Mouse (Mus musculus) thymus, adult 18-20 months (tissue): ENCODE results near the gene Palm2.
"Not testable (repeated sequence)": the region's sequence is repeated elsewhere in the genome, so short reads cannot be mapped to it uniquely, and the experiment has no call there.

ENCODE experiments used
- DNase-seq, 2 experiments: peaks; one replicate each; pipeline ENCODE4 v3.0.0; 2022; ENCODE audit warnings: mixed read lengths in 2 of 2

The Palm2 gene

DNA sequence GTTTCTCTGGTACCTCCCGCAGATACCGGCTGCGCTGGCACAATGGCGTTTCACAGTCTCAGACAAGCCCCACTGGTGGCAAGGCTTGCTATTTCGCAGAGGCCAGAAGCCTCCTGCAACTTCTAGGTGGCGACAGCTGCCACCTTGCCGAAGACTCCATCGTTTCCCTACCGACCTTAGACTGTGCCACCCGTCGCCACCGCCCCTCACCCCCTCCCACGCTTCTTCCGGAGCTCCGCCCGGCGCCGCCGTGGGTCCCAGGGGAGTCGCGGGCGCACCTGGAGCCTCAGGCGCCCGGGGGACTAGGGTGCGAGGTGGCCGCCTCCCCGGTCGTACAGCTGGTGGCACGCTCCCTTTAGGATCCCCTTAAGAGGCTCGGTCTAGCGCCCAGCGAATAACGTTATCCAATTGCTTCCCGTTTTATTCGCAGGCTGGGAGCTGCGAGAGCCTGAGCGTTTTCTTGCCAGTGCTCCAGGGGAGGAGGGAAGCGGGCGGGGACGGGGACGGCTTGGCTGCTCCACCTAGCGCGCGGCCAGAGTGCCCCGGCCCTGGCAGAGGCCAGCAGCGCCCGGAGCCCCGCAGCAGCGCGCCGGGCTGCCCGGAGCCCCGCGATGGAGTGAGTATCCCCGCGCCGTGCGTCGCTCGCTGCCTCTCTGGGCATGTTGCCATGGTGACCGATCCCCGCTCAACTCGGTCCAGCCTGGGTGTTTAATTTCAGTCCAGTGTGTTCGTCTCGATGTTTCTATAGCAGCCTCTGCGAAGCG, at the start of gene Palm2:
TSS of gene Palm2 (plus strand) at position 307 of the 764 bp plus-strand sequence.
- DNase-seq: peak; percentile 23 to 34

DNA sequence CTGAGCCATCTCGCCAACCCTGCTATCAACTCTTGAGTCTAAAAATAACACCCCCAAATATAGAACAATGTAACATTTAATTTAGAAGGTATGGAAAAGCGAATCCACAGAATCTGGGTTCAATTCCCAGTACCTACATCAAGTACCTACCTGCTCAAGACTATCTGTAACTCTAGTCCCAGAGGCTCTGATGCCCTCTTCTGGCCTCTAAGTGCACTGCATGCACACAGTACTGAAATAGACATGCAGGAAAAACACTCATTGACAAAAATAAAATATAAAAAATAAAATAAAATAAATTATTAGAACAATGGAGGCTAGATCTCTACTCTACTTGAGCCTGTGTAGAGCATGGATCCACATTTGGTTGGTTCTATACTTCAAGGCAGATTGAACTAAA, 49.7 kb upstream of the Palm2 start:
- DNase-seq: no peak

DNA sequence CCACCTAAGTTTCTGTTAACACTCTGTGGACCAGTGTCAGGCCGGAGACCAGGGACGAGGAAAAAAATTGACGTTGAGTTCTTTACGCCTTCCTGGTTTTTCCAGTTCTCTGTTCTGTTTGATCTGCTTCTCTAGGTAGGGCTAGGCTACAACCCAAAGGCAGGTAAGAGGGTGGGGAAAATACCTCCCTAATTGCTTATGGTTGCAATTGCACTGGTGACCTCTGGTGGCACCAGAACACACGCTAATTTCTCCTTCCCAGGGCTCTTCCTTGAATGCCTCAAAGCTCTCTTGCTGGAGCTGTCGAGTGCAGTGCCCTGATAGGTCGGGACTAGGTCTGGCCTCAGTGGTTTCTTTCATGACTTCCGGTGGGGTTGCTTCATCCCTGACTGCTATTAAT, 42.9 kb upstream of the Palm2 start:
- DNase-seq: no peak

DNA sequence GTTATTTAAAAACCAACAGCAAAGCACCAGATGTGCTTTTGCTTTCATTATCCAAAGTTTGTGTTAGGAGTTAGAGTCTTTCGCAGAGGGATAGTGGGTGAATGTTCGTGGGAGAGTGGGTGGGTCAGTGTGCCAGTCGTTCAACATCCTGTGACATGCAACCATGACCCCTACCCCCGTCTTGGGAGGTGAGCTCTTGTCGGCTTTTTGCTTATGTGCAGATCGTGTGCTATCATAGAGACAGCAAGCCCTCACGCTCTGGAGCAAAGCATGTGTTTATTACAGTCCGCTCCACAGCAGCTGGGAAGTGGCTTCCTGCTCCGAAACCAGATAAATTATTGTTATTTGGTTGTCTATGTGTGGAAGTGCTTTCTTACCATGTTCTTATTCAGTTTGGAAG, 37.6 kb upstream of the Palm2 start:
- no peak for DNase-seq

DNA sequence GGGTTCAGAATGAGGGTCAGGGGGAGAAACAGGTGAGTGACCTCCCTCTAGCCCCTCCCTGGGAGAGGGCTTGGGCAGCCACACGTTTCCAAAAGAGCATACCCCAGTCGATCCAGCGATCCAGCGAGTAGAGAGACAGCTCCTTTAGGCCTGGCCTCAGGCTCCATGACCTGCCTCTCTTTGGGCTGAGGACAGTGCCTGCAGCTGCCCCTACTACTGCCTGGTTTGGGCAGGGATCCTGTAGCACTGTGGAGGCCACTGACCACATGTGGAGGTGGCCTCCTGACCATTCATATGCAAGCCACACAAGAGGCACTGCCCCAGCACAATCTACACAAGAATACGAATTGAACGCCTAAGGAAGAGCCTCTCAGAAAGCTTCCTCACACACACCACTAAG, 21.7 kb upstream of the Palm2 start:
- not testable (repeated sequence) for DNase-seq

DNA sequence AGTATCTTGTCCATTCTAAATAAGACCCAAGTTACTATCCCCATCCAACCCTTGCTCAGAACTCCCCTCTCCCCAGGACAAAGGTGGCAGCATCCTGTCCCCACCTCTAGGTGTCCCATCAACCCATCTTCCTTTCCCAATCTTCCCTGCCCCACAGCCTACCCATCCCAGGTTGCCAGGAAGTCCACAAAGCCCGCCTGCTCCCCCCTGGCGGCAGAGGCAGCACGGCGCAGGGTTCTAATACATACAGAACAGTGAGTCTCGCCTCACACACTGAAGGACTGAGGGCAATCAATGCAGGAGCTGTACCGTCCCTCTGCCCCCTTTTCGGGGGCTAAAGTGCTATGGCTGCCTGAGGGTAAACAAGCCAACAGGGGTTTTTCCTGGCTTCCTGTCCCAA, 21.0 kb upstream of the Palm2 start:
- no peak for DNase-seq

DNA sequence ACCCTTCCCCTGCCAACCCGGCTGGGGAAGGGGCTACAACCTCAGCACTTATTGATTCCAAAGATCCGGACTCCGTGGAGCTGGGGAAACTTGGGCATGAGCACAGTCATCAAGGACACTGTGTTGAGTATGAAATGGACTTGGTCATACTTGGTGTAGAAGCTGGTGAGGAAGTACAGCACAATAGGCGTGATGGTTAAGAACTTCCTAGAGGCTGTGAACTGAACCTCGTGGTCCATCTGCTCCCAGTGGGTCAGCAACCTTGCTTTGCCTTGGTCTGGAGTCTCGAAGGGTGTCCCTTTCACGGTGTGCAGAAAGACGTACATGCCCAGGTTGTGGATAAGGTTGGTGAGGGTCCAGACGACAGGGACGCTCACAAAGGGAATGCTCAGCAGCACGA, 20.4 kb upstream of the Palm2 start:
- not testable (repeated sequence) for DNase-seq

DNA sequence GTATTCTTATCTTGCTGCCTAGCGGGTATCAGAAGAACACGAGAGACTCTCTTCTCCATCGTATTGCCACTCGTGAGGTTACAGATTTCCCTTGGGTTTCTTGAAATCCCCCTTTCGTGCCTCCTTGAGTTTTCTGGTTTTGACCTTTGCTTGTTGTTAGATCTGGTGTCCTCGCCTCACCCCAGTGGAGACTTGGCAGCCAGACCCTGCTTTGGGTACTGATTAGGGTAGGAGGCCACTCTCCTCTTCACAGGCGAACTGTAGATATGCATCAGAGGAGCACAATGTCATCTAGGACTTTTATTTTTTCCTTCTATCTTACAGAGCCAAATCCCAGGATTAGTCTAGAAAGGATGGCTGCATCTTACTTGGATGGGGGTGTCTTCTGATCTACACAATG, 10.0 kb upstream of the Palm2 start:
- no peak for DNase-seq

DNA sequence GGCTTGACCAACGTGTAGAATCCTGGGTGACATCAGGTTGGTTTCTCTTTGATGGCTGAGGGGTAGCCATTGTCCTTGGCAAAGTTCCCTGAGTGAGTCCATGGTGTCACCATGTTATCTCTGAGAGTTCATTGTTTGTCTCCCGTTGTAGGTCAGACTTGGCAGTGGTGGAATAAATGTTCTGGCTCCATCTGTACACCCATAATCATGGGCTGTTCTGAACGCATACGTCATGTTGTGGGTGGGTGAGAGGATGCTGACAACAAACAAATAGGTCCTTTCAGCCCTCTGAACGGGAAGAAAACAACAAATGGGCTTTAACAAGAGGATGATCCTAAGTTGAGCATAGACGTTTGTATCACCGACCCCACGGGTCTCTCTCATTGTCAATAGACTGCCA, 5.7 kb upstream of the Palm2 start:
- DNase-seq: no peak

DNA sequence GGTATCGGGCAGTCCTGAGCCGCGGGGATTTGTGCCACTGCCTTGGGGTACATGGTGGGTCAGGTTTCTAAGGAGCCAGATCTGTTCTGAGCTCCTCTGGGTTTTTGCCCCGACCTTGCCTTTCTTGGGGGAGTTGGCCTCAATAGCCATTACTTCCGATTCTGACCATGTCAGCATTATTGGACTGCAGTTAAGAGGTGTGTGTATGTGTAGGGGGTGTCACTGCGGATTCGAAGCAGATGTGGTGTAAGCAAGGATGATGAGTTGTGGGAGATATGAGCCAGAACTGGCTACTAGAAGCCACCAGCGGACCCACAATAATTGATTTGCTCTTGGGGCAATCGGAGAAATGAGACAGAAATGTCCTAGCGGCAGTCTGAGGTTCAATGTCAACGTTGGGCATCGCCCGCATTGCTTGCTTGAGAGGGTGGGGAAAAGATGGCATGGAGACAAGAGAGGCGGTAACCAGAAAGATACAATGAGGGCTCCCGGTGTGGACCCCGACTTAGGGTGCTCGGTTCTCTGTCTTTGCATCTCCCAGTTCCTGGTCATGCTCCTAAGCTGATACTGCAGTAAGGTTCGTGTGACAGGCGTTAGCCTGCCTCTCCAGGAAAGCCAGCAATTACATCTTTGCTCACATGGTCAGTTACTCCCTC, 786 bp downstream of the Palm2 start:
- DNase-seq: no peak

DNA sequence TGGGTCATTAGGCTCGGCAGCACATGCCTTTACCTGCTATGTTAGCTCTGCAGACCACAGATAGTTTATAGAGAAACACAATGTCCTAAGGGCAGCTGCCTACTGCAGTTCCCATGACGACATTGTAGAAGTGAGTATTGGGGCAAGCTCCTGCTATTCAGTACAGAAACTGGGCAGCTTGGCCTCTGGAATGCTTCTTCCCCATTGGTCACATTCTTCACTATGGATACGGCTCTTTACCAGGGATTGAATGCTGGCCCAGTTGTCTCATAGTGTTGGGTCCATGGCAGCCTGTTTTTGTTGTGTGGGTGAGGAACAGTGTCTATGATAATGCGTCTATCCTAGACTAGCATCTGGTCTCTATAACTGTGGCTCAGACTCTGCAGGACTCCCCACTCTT, 2.2 kb downstream of the Palm2 start:
- DNase-seq: no peak

DNA sequence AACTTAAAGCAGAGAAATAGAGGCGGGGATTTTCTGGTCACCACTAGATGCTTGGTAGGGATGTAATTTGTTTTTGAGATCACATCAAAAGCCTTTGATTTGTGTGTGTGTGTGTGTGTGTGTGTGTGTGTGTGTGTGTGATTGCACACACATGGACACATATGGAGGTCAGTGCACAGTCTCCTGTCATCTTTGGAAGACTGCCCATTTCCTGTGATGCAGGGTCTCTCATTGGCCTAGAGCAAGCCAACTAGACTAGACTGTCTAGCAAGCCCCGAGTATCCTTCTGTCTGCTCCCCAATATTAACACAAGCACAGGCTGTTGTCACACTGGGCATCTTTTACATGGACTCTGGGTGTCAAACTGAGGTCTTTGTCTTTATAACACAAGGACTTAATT, 12.0 kb downstream of the Palm2 start:
- DNase-seq: no peak

DNA sequence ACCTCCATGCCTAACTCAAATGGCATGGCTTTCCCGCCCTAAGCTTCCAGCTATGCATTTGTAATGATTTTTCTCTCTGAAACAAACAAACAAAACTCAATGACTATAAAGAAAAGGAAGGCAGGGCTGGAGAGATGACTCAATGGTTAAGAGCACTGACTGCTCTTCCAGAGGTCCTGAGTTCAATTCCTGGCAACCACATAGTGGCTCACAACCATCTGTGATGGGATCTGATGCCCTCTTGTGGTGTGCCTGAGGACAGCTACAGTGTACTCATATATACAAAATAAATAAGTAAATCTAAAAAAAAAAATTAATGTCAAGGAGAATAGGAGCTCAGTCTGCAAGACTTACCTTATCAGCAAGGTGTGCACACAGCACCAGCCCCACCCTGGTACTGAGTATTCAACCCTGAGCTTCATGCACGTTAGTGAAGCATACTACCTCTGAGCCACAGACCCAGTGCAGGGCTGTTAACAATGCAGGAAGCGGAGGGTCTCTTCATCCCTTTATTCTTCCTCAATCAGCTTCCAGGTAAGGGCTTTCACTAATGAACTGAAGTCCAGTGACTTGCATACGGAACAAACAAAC, 12.9 kb downstream of the Palm2 start:
- no peak for DNase-seq

DNA sequence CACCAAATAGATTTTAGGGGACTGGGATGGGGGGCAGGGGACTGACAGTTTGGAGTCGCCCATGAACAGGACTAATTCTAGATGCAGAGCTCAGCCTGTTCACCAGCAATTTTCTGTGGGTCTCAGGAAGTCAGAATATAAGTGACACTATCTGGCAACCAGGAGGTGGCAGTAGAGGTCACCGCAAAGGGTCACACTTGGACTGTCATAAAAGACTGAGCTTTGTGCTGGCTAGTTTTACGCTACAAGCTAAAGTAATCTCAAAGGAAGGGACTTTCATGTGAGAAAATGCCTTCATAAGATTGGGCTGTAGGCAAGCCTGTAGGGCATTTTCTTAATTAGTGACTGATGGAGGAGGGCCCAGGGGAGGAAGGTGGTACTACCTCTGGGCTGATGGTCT, 17.8 kb downstream of the Palm2 start:
- DNase-seq: no peak

DNA sequence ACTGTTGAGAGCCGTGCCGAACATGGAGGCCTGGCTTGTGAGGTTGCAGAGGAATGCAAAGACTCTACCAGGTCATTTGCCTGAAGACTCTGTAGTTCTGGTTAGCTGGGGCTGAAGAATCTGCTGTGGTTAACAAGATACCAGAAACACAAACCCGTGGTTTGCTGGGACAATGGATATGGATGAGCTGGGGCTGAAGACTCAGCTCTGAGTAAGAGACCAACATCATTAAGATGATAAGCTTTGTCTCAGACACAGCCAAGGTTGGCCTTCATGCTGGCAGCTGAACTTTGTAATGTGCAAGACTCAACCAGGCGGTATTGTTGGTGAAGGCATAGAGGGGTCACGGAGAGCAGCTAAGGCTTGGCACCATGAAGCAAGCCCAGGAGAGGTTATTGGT, 18.6 kb downstream of the Palm2 start:
- DNase-seq: no peak

DNA sequence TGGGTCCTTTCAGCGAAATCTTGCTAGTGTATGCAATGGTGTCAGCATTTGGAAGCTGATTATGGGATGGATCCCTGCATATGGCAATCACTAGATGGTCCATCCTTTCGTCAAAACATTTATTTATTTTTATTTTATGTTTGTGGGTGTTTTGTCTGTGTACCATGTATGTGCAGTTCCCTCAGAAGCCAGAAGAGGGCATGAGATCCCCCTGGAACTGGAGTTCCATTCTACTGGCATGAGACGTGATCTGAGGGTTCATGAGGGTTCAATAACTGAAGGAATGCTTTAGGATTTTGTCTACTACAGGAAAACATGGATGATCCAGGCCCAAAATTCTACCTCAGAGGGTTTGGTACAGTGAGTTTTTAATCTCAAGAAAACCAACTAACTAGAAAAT, 28.3 kb downstream of the Palm2 start:
- DNase-seq: no peak

DNA sequence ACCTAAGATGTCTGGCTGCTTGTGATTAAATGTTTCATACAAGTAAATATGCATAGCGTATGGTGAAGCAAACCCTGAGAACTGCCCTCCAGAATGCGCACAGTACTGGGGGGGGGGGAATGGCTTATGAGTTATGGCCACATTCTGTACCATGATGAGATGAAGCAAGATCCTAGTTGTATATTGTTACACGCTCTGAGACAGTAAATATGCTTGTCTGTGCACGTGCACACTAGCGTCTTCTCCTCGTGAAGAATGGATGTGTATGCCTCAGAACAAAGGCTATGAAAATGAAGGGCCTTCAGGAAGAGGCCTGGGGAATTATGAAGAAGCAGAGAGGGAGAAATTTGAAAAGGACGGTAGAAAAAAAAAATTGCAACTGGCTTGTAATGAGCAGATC, 48.4 kb downstream of the Palm2 start:
- no peak for DNase-seq

DNA sequence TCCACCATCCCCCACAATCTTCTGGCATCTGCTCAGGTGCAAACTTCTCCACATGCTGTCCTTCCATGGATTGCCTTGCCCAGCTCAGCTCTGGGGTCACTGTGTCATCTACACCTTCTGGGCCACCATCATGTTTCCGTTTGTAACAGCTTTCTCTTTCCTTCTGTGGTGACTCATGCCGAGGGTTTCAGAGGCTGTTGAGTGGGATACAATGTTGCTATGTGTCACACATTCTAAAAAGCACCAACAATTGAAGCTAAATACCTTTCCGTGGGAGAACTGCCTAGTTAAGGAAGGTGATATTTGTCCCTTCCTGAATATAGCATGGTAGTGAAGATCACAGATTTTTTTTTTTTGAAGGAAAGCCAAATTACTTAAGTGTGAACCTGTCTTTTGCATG, 52.3 kb downstream of the Palm2 start:
- DNase-seq: no peak

DNA sequence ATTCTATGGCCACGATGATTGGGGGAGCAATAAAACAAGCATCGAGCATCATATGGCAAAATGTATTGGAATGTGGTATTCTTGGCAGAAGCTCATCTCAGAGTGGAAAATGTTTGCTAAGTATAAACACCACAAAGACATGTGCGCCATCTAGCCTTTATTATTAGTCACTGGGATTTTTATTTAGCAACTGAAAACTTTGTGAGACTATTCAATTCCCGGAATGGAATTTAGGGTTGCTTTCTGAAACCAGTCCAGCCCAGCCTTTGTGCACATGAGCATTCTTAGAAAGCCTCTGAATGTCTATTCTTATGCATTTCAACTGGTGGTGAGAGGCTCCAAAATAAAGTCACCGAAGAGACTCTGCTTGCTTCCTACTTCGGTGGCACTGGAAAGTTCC, 55.8 kb downstream of the Palm2 start:
- no peak for DNase-seq

DNA sequence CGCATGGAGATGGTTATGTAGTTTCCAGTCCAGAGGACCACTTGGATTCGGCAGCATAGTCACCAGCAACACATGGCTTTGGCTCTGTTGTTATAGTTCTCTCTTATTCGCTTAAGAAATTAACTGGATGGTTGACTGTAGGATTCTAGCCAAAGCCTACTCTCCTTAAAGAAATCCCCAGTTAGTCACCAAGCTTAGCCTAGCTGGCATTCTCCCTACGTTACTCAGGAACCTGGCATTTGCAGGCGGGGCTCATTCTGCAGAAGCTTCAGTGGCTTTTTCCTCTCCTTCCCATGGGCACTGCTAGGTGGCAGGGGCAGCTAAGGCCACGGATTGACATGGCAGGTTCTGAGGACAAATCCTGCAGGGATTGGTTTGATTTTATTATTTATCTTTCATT, 70.7 kb downstream of the Palm2 start:
- DNase-seq: no peak

DNA sequence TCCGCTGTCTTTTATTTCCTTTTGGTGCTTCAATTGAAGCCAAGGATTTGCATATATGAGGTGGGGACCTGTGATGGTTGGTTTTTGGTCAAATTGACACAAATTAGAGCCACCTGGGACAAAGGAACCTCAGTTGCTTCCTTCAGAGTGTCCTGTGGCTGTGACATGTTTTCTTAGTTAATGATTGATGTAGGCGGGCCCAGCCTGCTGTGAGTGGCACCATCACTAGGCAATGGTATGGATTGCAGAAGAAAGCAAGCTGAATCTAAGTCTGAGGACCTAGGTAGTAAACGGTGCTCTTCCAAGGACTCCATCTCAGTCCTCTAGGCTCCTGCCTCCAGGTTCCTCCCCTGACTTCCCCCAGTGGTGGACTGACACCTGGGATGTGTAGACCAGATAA, 76.5 kb downstream of the Palm2 start:
- no peak for DNase-seq

DNA sequence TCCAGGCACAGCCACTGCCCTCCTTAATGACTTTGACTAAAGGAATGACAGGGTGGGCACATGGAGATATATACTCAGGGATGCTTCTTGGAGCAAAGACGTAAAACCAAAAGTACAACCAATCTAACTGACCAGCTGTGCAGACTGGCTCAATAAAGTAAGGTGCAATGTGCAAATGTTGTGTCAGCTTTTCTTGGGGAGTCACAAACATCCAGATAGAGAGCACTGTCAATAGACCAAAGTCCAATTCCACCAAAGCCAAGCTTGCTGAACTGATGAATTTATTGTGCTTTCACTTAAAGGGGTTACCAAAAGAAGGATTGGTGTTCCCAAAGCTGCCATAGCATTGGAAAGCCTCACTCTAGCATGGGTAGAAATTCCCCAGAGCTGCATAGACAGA, 77.7 kb downstream of the Palm2 start:
- DNase-seq: no peak

DNA sequence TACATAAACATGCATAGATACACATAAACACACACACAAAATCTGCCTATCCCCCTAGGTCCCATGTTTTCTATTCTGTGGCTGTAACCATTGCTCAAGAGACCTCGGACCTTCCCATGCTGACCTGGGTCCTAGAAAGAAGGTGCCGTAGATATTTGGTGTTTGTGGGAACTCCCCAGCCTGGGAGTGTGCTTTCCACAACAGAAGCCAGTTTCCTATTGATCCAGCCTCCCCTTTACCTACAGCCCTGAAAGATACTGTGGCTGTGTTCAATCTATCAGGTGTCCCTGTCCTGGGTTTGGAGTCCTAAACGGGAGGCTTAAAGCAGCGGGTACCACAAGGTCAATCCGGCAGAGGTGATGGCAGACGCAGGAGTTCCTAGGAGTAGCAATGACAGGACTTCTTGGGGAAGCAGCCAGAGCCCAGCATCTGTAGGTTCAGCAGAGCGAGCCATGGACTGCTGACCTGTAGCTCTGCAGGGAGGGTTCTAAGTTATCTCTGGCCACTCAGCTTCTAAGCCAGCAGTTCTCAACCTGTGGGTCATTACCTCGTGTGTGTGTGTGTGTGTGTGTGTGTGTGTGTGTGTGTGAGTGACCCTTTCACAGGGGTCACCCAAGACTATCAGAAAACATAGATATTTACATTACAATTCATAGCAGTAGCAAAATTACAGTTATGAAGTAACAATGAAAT, 79.3 kb downstream of the Palm2 start:
- no peak for DNase-seq
